Mouse (Mus musculus): ENCODE data around the gene Itgb2. TPM values are rescaled to one million over a fixed set of nuclear protein-coding genes. Genes with fewer than 3 reads are reported as not detected.

The Itgb2 gene
- polyA plus RNA-seq, 1 experiment from 2014 or later, result 1.3 TPM

- 1% methylated on average over 118 of the region's 119 CpGs for WGBS
- Histone ChIP-seq H3K27me3 (replicated peaks; ENCODE audit: low read depth, poor library complexity, severe bottlenecking) (no peaks in the 10 kb centered on the region), H3K9me3 (no peaks in the 10 kb centered on the region; the same call in 1 of the 2 replicates), H3K36me3 (replicated peaks) (peaks cover 39% of the 10 kb centered on the region), H3K27ac (replicated peaks) (peak within 1 kb of the TSS; percentile 99), H3K4me1 (peaks cover 26% of the 10 kb centered on the region), H3K4me3 (peak within 1 kb of the TSS; percentile 77)
- DNase-seq (ENCODE audit: low spot score), result peak; percentile 96
Measured at GRCm38 (mm10) chr10:77605908-77606826, 76.1 kb downstream of the Itgb2 start, which contains the start of the genes Sumo3 and Gm49325. Gene Sumo3 (plus strand): TSS chr10:77606097. Gene Gm49325 (plus strand): TSS chr10:77606197.

DNA sequence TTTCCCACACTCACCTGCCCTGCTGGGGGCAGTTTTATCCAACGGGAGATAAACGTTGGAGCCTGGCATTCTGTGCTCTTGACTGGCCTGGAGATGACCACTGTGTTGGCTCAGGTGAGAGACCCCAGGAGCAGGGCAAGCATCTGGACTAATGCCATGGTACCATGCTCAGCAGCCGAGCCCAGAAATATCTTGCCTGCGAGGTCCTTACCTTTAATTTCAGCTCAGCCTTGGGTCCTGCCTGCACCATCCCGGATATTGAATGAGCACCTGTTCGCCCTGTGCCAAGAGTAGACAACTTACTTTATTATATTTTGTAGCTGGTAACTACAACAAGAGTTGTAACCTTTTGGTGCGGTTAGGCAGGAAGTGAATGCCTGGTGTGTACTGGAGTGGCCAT lies 76.8 kb downstream of the Itgb2 start:
- Histone ChIP-seq H3K36me3 (replicated peaks) (peaks cover 46% of the 10 kb centered on the region), H3K4me1 (peaks cover 26% of the 10 kb centered on the region), H3K9me3 (no peaks in the 10 kb centered on the region; the same call in 1 of the 2 replicates), H3K27me3 (replicated peaks; ENCODE audit: low read depth, poor library complexity, severe bottlenecking) (no peaks in the 10 kb centered on the region), H3K27ac (replicated peaks) (peak overlapping the region; percentile 99), H3K4me3 (peak overlapping the region; percentile 77)
- DNase-seq (ENCODE audit: low spot score), result no peak
- WGBS, result 49% methylated on average over 7 of the region's 7 CpGs

DNA sequence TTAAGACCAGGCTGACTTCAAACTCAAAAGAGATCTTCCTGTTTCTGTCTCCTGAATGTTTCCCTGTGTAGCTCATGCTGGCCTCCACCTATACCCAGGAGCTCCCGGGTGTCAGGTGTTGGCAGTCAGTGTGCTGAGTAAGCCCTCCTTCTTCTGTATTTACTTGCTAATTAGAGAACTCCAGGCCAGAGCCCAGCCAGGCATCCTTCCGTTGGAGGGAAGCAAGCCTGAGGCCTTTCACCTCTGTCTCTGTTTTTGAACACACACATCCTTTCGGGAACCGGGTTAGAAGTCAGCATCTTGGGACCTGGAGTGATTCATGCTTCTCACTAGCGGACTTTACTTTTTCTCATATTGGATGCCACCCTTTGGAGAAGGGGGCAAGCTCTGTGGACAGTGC lies 77.4 kb downstream of the Itgb2 start:
- Histone ChIP-seq H3K4me1 (peaks cover 26% of the 10 kb centered on the region), H3K9me3 (no peaks in the 10 kb centered on the region; the same call in 1 of the 2 replicates), H3K27me3 (replicated peaks; ENCODE audit: low read depth, poor library complexity, severe bottlenecking) (no peaks in the 10 kb centered on the region), H3K4me3 (peak overlapping the region; percentile 77), H3K27ac (replicated peaks) (no peak overlapping the region), H3K36me3 (replicated peaks) (peaks cover 52% of the 10 kb centered on the region)
- WGBS, result 70% methylated on average over 5 of the region's 5 CpGs
- DNase-seq (ENCODE audit: low spot score), result no peak

DNA sequence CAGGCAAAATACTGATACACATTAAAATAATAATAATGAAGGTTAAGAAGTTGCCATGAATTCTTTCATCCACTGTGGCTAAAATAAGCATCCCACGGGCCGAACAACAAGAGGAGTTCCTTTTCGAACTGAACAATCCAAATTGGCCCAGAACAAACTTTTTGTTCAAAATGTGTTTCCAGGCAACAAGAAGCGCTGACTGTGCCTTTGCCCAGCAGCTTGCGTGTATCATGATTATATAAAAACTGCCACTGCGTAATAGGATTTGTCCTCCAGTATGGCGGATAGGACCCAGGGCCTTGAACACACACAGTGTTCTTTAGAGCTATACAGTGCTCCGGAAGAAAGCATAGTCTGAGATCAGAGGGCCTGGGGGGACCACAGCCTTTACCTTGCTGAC lies 78.5 kb downstream of the Itgb2 start:
- DNase-seq (ENCODE audit: low spot score), result no peak
- Histone ChIP-seq H3K9me3 (no peaks in the 10 kb centered on the region; the same call in 1 of the 2 replicates), H3K36me3 (replicated peaks) (peaks cover 63% of the 10 kb centered on the region), H3K27me3 (replicated peaks; ENCODE audit: low read depth, poor library complexity, severe bottlenecking) (no peaks in the 10 kb centered on the region), H3K4me1 (peaks cover 26% of the 10 kb centered on the region), H3K27ac (replicated peaks) (no peak overlapping the region), H3K4me3 (no peak overlapping the region)
- WGBS, result 95% methylated on average over 8 of the region's 8 CpGs

- Histone ChIP-seq H3K4me3 (no peak overlapping the region), H3K27ac (replicated peaks) (no peak overlapping the region), H3K9me3 (no peaks in the 10 kb centered on the region), H3K4me1 (peaks cover 26% of the 10 kb centered on the region), H3K27me3 (replicated peaks; ENCODE audit: low read depth, poor library complexity, severe bottlenecking) (no peaks in the 10 kb centered on the region), H3K36me3 (replicated peaks) (peaks cover 81% of the 10 kb centered on the region)
- WGBS, result 94% methylated on average over 8 of the region's 8 CpGs
- DNase-seq (ENCODE audit: low spot score), result no peak
Measured at GRCm38 (mm10) chr10:77610221-77610961, 80.3 kb downstream of the Itgb2 start.

- H3K36me3 ChIP-seq (replicated peaks), result peaks cover 98% of the 10 kb centered on the region
- 86% methylated on average over 3 of the region's 3 CpGs for WGBS
- H3K27ac ChIP-seq (replicated peaks), result no peak overlapping the region
- H3K4me1 ChIP-seq, result 0 out of 2 replicates have a peak, but pooled peaks cover 4% of the 10 kb centered on the region
- H3K9me3 ChIP-seq, result no peaks in the 10 kb centered on the region
- H3K27me3 ChIP-seq (replicated peaks; ENCODE audit: low read depth, poor library complexity, severe bottlenecking), result no peaks in the 10 kb centered on the region
- DNase-seq (ENCODE audit: low spot score), result no peak
- H3K4me3 ChIP-seq, result no peak overlapping the region
Measured at GRCm38 (mm10) chr10:77613409-77613808, 83.4 kb downstream of the Itgb2 start.

Other genes with a start within 250 kb of the Itgb2 start
- gene Adarb1, start 112.0 kb upstream of the Itgb2 start, polyA plus RNA-seq (2016; fragmentation: Nextera tagmentation; extraction: Ambion mirVana), result 5.1 and 6.8 TPM in 2 replicates
- gene Fam207a, start 14.5 kb upstream of the Itgb2 start, polyA plus RNA-seq (2016; fragmentation: Nextera tagmentation; extraction: Ambion mirVana), result 43.9 and 46.9 TPM in 2 replicates
- 65.6 and 71.0 TPM in 2 replicates for gene Pttg1ip, start 51.5 kb downstream of the Itgb2 start, polyA plus RNA-seq (2016; fragmentation: Nextera tagmentation; extraction: Ambion mirVana)
- 419 and 445 TPM in 2 replicates for gene Sumo3, start 75.8 kb downstream of the Itgb2 start, polyA plus RNA-seq (2016; fragmentation: Nextera tagmentation; extraction: Ambion mirVana)
- 1.9 and 8.0 TPM in 2 replicates for gene Gm49325, start 75.9 kb downstream of the Itgb2 start, polyA plus RNA-seq (2016; fragmentation: Nextera tagmentation; extraction: Ambion mirVana)
- gene Ube2g2, start 92.0 kb downstream of the Itgb2 start, polyA plus RNA-seq (2016; fragmentation: Nextera tagmentation; extraction: Ambion mirVana), result 98.9 and 101 TPM in 2 replicates
- gene Tspear, start 156.3 kb downstream of the Itgb2 start, polyA plus RNA-seq (2016; fragmentation: Nextera tagmentation; extraction: Ambion mirVana), result 0.97 and 1.2 TPM in 2 replicates
- not detected in 2 replicates for gene Gm19402, start 160.5 kb downstream of the Itgb2 start, polyA plus RNA-seq (2016; fragmentation: Nextera tagmentation; extraction: Ambion mirVana)
- not detected in 2 replicates for gene Gm9508, start 167.0 kb downstream of the Itgb2 start, polyA plus RNA-seq (2016; fragmentation: Nextera tagmentation; extraction: Ambion mirVana)
- not detected in 2 replicates for gene Gm10272, start 176.4 kb downstream of the Itgb2 start, polyA plus RNA-seq (2016; fragmentation: Nextera tagmentation; extraction: Ambion mirVana)
- gene Gm10024, start 181.2 kb downstream of the Itgb2 start, polyA plus RNA-seq (2016; fragmentation: Nextera tagmentation; extraction: Ambion mirVana), result not detected in 2 replicates
- not detected in 2 replicates for gene Gm10142, start 185.6 kb downstream of the Itgb2 start, polyA plus RNA-seq (2016; fragmentation: Nextera tagmentation; extraction: Ambion mirVana)
- not detected in 2 replicates for gene Krtap12-1, start 190.3 kb downstream of the Itgb2 start, polyA plus RNA-seq (2016; fragmentation: Nextera tagmentation; extraction: Ambion mirVana)
- gene Gm10100, start 196.2 kb downstream of the Itgb2 start, polyA plus RNA-seq (2016; fragmentation: Nextera tagmentation; extraction: Ambion mirVana), result not detected in 2 replicates
- not detected in 2 replicates for gene Gm18596, start 212.4 kb downstream of the Itgb2 start, polyA plus RNA-seq (2016; fragmentation: Nextera tagmentation; extraction: Ambion mirVana)
- not detected in 2 replicates for gene Gm9736, start 221.1 kb downstream of the Itgb2 start, polyA plus RNA-seq (2016; fragmentation: Nextera tagmentation; extraction: Ambion mirVana)
- gene Gm3233, start 229.4 kb downstream of the Itgb2 start, polyA plus RNA-seq (2016; fragmentation: Nextera tagmentation; extraction: Ambion mirVana), result not detected in 2 replicates
- gene Gm3238, start 241.1 kb downstream of the Itgb2 start, polyA plus RNA-seq (2016; fragmentation: Nextera tagmentation; extraction: Ambion mirVana), result not detected in 2 replicates
- not detected in 2 replicates for gene Gm7138, start 246.7 kb downstream of the Itgb2 start, polyA plus RNA-seq (2016; fragmentation: Nextera tagmentation; extraction: Ambion mirVana)

Data from embryonic facial prominence, embryonic 10.5 days (tissue).